Mouse (Mus musculus) midbrain, embryonic 14.5 days (tissue): ENCODE results near the gene Pepd. TPM values are rescaled to one million over a fixed set of nuclear protein-coding genes. Genes with fewer than 3 reads are reported as not detected.
A peak's percentile ranks its signal among the peaks of the same experiment; 100 is the strongest.

Source experiments
- ATAC-seq: fragments of 200-750 bp; cut with Nextera tagmentation; 2 replicates; pipeline ENCODE4 v1.8.0; 2017; ENCODE audit warnings: moderate number of reproducible peaks, moderate library complexity; ENCODE audit not compliant: low FRiP score, low TSS enrichment
- DNase-seq: peaks from one replicate; pipeline ENCODE4 v3.0.0-alpha.2; 2015
- H3K27ac ChIP-seq: fragments of 300-500 bp; sonication (generic); replicated peaks from 2 replicates; pipeline ENCODE4 v1.5.1; 2014; ENCODE audit warnings: mild to moderate bottlenecking, low read depth, low read length, moderate library complexity
- H3K27me3 ChIP-seq: fragments of 300-500 bp; sonication (generic); 2 replicates; pipeline ENCODE4 v1.6.1; 2014; ENCODE audit warnings: low read length, control low read depth, mixed read lengths; ENCODE audit not compliant: control insufficient read depth, insufficient read depth
- H3K36me3 ChIP-seq: fragments of 300-500 bp; sonication (generic); 2 replicates; pipeline ENCODE4 v1.6.1; 2014; ENCODE audit warnings: low read length, control low read depth; ENCODE audit not compliant: control insufficient read depth, insufficient read depth
- H3K4me1 ChIP-seq: fragments of 300-500 bp; sonication (generic); 2 replicates; pipeline ENCODE4 v1.6.1; 2014; ENCODE audit warnings: mild to moderate bottlenecking, antibody characterized with exemption, low read length, control low read depth; ENCODE audit not compliant: control insufficient read depth, insufficient read depth
- H3K4me2 ChIP-seq: fragments of 300-500 bp; sonication (generic); 2 replicates; pipeline ENCODE4 v1.6.1; 2014; ENCODE audit warnings: mild to moderate bottlenecking, low read length, moderate library complexity
- H3K4me3 ChIP-seq: fragments of 300-500 bp; sonication (generic); replicated peaks from 2 replicates; pipeline ENCODE4 v1.5.1; 2014; ENCODE audit warnings: low read depth, low read length
- H3K9ac ChIP-seq: fragments of 300-500 bp; sonication (generic); replicated peaks from 2 replicates; pipeline ENCODE4 v1.6.1; 2014; ENCODE audit warnings: mild to moderate bottlenecking, low read length, moderate library complexity
- H3K9me3 ChIP-seq: fragments of 300-500 bp; sonication (generic); 2 replicates; pipeline ENCODE4 v1.6.1; 2016; ENCODE audit warnings: low read length, control low read depth, mixed read lengths; ENCODE audit not compliant: control insufficient read depth
- WGBS: fragments of 180-500 bp; shearing (Covaris S2); extraction: QIAGEN DNeasy Blood & Tissue Kit; methylation state at CpG from one replicate; pipeline ENCODE4 v1.1.7; 2014; 5-methylcytosine and 5-hydroxymethylcytosine counted together
- polyA plus RNA-seq: library from polyadenylated mRNA; unstranded; fragments of >200 nt; fragmentation: Nextera tagmentation; extraction: Ambion mirVana; gene quantifications from 2 replicates; pipeline ENCODE4 v1.2.1, GENCODE M21; 2014

The Pepd gene
- polyA plus RNA-seq, 1 experiment from 2014 or later: 62.4 TPM

GRCm38 (mm10) chr7:35035141-35035553, 123.0 kb downstream of the Pepd start:
- Histone ChIP-seq H3K36me3 (peaks cover 24% of the 10 kb centered on the region), H3K4me2 (no peak overlapping the region), H3K4me1 (peaks cover 10% of the 10 kb centered on the region; the same call in 1 of the 2 replicates), H3K9ac (no peak overlapping the region), H3K9me3 (no peaks in the 10 kb centered on the region), H3K4me3 (no peak overlapping the region), H3K27ac (0 out of 2 replicates have a peak overlapping the region, but pooled peaks have one; percentile 32), H3K27me3 (no peaks in the 10 kb centered on the region)
- 47% methylated on average over 6 of the region's 6 CpGs for WGBS
- ATAC-seq (no peak), DNase-seq (no peak)

GRCm38 (mm10) chr7:35035565-35035964, 123.4 kb downstream of the Pepd start:
- Histone ChIP-seq H3K4me1 (peaks cover 10% of the 10 kb centered on the region; the same call in 1 of the 2 replicates), H3K27ac (0 out of 2 replicates have a peak overlapping the region, but pooled peaks have one; percentile 26), H3K9ac (no peak overlapping the region), H3K9me3 (no peaks in the 10 kb centered on the region), H3K36me3 (peaks cover 24% of the 10 kb centered on the region), H3K4me2 (no peak overlapping the region), H3K4me3 (no peak overlapping the region), H3K27me3 (no peaks in the 10 kb centered on the region)
- ATAC-seq: no peak
- 93% methylated on average over 4 of the region's 4 CpGs for WGBS
- DNase-seq: no peak

- no peak overlapping the region for H3K4me2 ChIP-seq
- peak; percentile 64 for DNase-seq
- ATAC-seq: peak; percentile 37; the same call in 1 of the 2 replicates
- peak overlapping the region; percentile 45; the same call in 1 of the 2 replicates for H3K27ac ChIP-seq
- WGBS: 64% methylated on average over 5 of the region's 5 CpGs
- no peak overlapping the region for H3K9ac ChIP-seq
- peaks cover 30% of the 10 kb centered on the region for H3K36me3 ChIP-seq
- H3K27me3 ChIP-seq: no peaks in the 10 kb centered on the region
- H3K4me1 ChIP-seq: peaks cover 10% of the 10 kb centered on the region; the same call in 1 of the 2 replicates
- H3K4me3 ChIP-seq: no peak overlapping the region
- H3K9me3 ChIP-seq: no peaks in the 10 kb centered on the region
These were observed 124.1 kb downstream of the Pepd start for GRCm38 (mm10) chr7:35036266-35036731.

GRCm38 (mm10) chr7:35037408-35037807, 125.2 kb downstream of the Pepd start:
- DNase-seq (no peak), ATAC-seq (no peak)
- Histone ChIP-seq H3K27ac (no peak overlapping the region), H3K4me2 (no peak overlapping the region), H3K9me3 (no peaks in the 10 kb centered on the region), H3K4me1 (peaks cover 10% of the 10 kb centered on the region; the same call in 1 of the 2 replicates), H3K36me3 (peaks cover 24% of the 10 kb centered on the region), H3K4me3 (no peak overlapping the region), H3K9ac (no peak overlapping the region), H3K27me3 (no peaks in the 10 kb centered on the region)
- 94% methylated on average over 6 of the region's 6 CpGs for WGBS

- DNase-seq (no peak), ATAC-seq (no peak)
- Histone ChIP-seq H3K4me3 (no peak overlapping the region), H3K27ac (no peak overlapping the region), H3K4me2 (no peak overlapping the region), H3K9me3 (no peaks in the 10 kb centered on the region), H3K27me3 (no peaks in the 10 kb centered on the region), H3K36me3 (peaks cover 41% of the 10 kb centered on the region), H3K9ac (no peak overlapping the region), H3K4me1 (peaks cover 7% of the 10 kb centered on the region; the same call in 1 of the 2 replicates)
- 96% methylated on average over 9 of the region's 9 CpGs for WGBS
These were observed 128.2 kb downstream of the Pepd start for GRCm38 (mm10) chr7:35040176-35040972.

- no peak for DNase-seq
- no peak overlapping the region for H3K4me2 ChIP-seq
- WGBS: 75% methylated on average over 2 of the region's 2 CpGs
- H3K36me3 ChIP-seq: peaks cover 53% of the 10 kb centered on the region
- no peak overlapping the region for H3K27ac ChIP-seq
- ATAC-seq: no peak
- H3K4me1 ChIP-seq: peaks cover under 1% of the 10 kb centered on the region; the same call in 1 of the 2 replicates
- H3K4me3 ChIP-seq: no peak overlapping the region
- no peak overlapping the region for H3K9ac ChIP-seq
- H3K27me3 ChIP-seq: no peaks in the 10 kb centered on the region
- H3K9me3 ChIP-seq: no peaks in the 10 kb centered on the region
These were observed 129.4 kb downstream of the Pepd start for GRCm38 (mm10) chr7:35041286-35042208.

GRCm38 (mm10) chr7:35042209-35042554, 130.0 kb downstream of the Pepd start:
- Histone ChIP-seq H3K27ac (no peak overlapping the region), H3K27me3 (no peaks in the 10 kb centered on the region), H3K36me3 (peaks cover 55% of the 10 kb centered on the region), H3K4me3 (no peak overlapping the region), H3K4me1 (no peaks in the 10 kb centered on the region), H3K9ac (no peak overlapping the region), H3K9me3 (no peaks in the 10 kb centered on the region), H3K4me2 (no peak overlapping the region)
- DNase-seq: no peak
- ATAC-seq: no peak

GRCm38 (mm10) chr7:35042759-35043217, 130.6 kb downstream of the Pepd start:
- Histone ChIP-seq H3K4me3 (no peak overlapping the region), H3K36me3 (peaks cover 52% of the 10 kb centered on the region), H3K4me2 (no peak overlapping the region), H3K4me1 (no peaks in the 10 kb centered on the region), H3K9ac (no peak overlapping the region), H3K27ac (no peak overlapping the region), H3K9me3 (no peaks in the 10 kb centered on the region), H3K27me3 (no peaks in the 10 kb centered on the region)
- DNase-seq (no peak), ATAC-seq (no peak)
- WGBS: 92% methylated on average over 5 of the region's 5 CpGs
